Mouse (Mus musculus) forebrain, embryonic 15.5 days (tissue): Measurements from ENCODE around the gene Trim29. TPM values are rescaled to one million over a fixed set of nuclear protein-coding genes. Genes with fewer than 3 reads are reported as not detected.

Experiments used
- ATAC-seq: fragments of 200-750 bp; cut with Nextera tagmentation; replicated peaks from 2 replicates; pipeline ENCODE4 v1.8.0; 2017; ENCODE audit warnings: mild to moderate bottlenecking, moderate TSS enrichment, moderate library complexity
- H3K27ac ChIP-seq: fragments of 300-500 bp; sonication (generic); replicated peaks from 2 replicates; pipeline ENCODE4 v1.5.1; 2015; ENCODE audit warnings: mild to moderate bottlenecking, inconsistent platforms
- H3K27me3 ChIP-seq: fragments of 300-500 bp; sonication (generic); 2 replicates; pipeline ENCODE4 v1.6.1; 2015; ENCODE audit warnings: inconsistent platforms
- H3K36me3 ChIP-seq: fragments of 300-500 bp; sonication (generic); 2 replicates; pipeline ENCODE4 v1.6.1; 2015; ENCODE audit warnings: mild to moderate bottlenecking, inconsistent platforms
- H3K4me1 ChIP-seq: fragments of 300-500 bp; sonication (generic); 2 replicates; pipeline ENCODE4 v1.6.1; 2015; ENCODE audit warnings: inconsistent platforms
- H3K4me2 ChIP-seq: fragments of 300-500 bp; sonication (generic); replicated peaks from 2 replicates; pipeline ENCODE4 v1.6.1; 2015; ENCODE audit warnings: mild to moderate bottlenecking, inconsistent platforms
- H3K4me3 ChIP-seq: fragments of 300-500 bp; sonication (generic); 2 replicates; pipeline ENCODE4 v1.5.1; 2015; ENCODE audit warnings: mild to moderate bottlenecking, inconsistent platforms
- H3K9ac ChIP-seq: fragments of 300-500 bp; sonication (generic); replicated peaks from 2 replicates; pipeline ENCODE4 v1.6.1; 2015; ENCODE audit warnings: mild to moderate bottlenecking, inconsistent platforms
- H3K9me3 ChIP-seq: fragments of 300-500 bp; sonication (generic); 2 replicates; pipeline ENCODE4 v1.6.1; 2016; ENCODE audit warnings: inconsistent platforms
- WGBS: fragments of 180-500 bp; shearing (Covaris S2); methylation state at CpG from one replicate; pipeline ENCODE4 v1.1.7; 2015; ENCODE audit warnings: mixed read lengths; 5-methylcytosine and 5-hydroxymethylcytosine counted together
- polyA plus RNA-seq: library from polyadenylated mRNA; unstranded; fragments of >200 nt; fragmentation: Nextera tagmentation; extraction: Ambion mirVana; gene quantifications from 2 replicates; pipeline ENCODE4 v1.2.1, GENCODE M21; 2015

Trim29 gene
- polyA plus RNA-seq, 1 experiment from 2014 or later = not detected

- no peaks in the 10 kb centered on the region for H3K9me3 ChIP-seq
- no peak overlapping the region for H3K4me2 ChIP-seq
- WGBS = 78% methylated on average over 5 of the region's 5 CpGs
Measured at GRCm38 (mm10) chr9:43338067-43338466, 27.4 kb downstream of the Trim29 start.

DNA sequence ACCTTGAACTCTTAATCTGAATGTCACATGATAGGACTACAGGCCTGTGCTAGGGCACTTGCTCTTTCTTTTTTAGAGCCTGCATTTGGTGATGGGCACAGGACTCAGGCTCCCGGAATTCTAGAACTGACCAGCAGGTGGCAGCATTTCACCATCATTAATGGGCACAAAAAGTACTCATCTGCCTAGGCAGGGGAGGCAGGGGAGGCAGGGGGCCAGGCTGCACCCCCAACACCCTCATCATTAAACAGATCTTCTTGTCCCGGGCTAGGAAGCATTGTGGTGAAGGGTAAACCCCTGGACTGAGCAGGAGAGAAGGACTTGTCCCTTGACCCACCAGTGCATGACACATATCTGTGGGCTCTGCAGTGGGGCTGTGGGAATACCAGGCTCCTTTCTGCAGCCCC, 29.0 kb downstream of the Trim29 start:
- Histone ChIP-seq H3K9ac (no peak overlapping the region), H3K4me1 (peaks cover 5% of the 10 kb centered on the region), H3K4me3 (no peak overlapping the region), H3K27ac (no peak overlapping the region), H3K27me3 (no peaks in the 10 kb centered on the region), H3K4me2 (no peak overlapping the region), H3K36me3 (no peaks in the 10 kb centered on the region), H3K9me3 (no peaks in the 10 kb centered on the region)
- 0% methylated on average over 2 of the region's 2 CpGs for WGBS
- ATAC-seq = peak; percentile 79

More at GRCm38 (mm10) chr9:43338067-43338466, 27.4 kb downstream of the Trim29 start:
- Histone ChIP-seq H3K27ac (no peak overlapping the region), H3K4me1 (peaks cover 5% of the 10 kb centered on the region), H3K27me3 (no peaks in the 10 kb centered on the region), H3K4me3 (no peak overlapping the region), H3K36me3 (no peaks in the 10 kb centered on the region), H3K9ac (no peak overlapping the region)
- no peak for ATAC-seq

DNA sequence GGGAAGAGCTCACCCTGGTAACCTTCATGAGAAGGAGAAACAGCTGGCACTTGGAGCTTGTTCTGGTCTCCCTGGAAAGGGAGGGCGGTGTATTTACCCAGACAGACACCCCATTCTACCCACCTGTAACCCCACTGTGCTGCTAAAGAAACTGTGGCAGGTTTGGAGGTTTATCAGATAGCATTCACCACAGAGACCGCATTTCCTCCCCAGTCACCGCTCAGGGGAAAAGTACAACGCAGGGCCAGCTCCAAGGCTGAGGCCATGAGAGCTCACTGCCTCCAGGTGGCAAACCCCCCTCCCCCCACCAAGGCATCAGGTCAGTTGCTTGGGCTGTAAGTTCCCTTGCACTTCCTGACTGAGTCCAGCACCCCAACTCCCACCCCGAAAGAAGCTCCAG, 39.4 kb downstream of the Trim29 start:
- no peak overlapping the region for H3K4me2 ChIP-seq
- ATAC-seq = no peak
- no peaks in the 10 kb centered on the region for H3K9me3 ChIP-seq
- no peak overlapping the region for H3K27ac ChIP-seq
- H3K4me1 ChIP-seq = no peaks in the 10 kb centered on the region
- no peaks in the 10 kb centered on the region for H3K36me3 ChIP-seq
- WGBS = 44% methylated on average over 5 of the region's 5 CpGs
- H3K9ac ChIP-seq = no peak overlapping the region
- H3K27me3 ChIP-seq = no peaks in the 10 kb centered on the region
- no peak overlapping the region for H3K4me3 ChIP-seq

- WGBS = 72% methylated on average over 13 of the region's 13 CpGs
- Histone ChIP-seq H3K9me3 (no peaks in the 10 kb centered on the region), H3K4me3 (no peak overlapping the region), H3K27ac (no peak overlapping the region), H3K4me1 (no peaks in the 10 kb centered on the region), H3K4me2 (no peak overlapping the region), H3K27me3 (no peaks in the 10 kb centered on the region), H3K36me3 (no peaks in the 10 kb centered on the region), H3K9ac (no peak overlapping the region)
- no peak for ATAC-seq
Measured at GRCm38 (mm10) chr9:43351015-43351414, 40.4 kb downstream of the Trim29 start.

DNA sequence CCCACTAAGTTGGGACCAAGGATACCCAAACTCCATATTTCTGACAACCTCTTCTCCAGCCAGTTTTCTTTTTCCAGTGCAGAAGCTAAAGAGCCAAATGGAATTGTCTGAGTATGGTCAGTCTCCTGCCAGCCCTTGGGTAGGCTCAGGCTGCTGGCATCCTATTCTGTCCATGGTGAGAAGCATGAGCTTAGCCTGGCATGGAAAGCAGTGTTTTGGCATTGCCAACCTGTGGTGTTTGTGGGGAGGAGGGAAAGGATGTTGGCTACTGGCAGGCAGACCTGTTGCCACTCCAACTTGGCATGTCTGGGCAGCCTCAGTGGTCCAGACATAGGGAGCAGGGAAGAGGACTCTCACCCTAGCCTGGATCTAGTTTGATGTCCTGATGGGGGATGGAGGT, 46.4 kb downstream of the Trim29 start:
- ATAC-seq = no peak
- Histone ChIP-seq H3K27me3 (no peaks in the 10 kb centered on the region), H3K27ac (no peak overlapping the region), H3K4me3 (no peak overlapping the region), H3K4me1 (peaks cover 13% of the 10 kb centered on the region), H3K4me2 (no peak overlapping the region), H3K9me3 (no peaks in the 10 kb centered on the region), H3K36me3 (no peaks in the 10 kb centered on the region), H3K9ac (no peak overlapping the region)

DNA sequence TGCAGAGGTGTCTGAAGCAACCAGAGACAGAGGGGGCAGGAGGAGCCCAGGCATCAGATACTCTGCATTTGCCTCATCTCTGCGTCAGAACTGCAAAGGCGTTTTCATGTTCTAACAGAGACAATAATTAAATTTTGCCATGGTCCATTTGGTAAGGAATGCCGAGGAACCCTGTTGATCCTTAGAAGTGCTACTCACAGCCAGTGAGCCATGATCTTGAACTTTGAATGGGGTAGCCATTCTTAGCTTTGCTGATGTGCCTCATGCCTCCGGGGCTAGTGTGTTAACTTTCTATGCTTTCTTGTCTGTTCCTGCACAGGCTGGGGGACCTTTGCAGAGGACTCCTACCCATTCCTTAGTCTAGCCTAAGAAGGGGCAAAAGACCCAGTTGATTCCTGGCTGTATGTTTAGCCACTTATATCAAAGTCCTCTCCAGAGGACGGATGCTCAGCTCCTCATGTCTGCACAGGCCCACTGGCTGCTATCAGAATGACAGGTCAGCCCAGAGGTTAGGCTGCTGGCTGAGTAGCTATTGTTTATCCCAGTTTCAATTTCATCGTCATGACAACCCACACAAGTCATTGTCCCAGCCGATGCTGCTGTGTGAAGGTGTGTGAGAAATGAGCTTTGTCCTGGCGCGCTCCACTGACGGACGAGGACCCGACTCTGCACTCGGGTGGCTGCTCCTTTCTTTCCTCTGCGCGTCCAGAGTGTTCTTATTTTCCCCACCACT, 48.1 kb downstream of the Trim29 start:
- Histone ChIP-seq H3K9ac (no peak overlapping the region), H3K4me2 (no peak overlapping the region), H3K27ac (no peak overlapping the region), H3K9me3 (no peaks in the 10 kb centered on the region), H3K4me3 (no peak overlapping the region), H3K27me3 (no peaks in the 10 kb centered on the region), H3K4me1 (peaks cover 13% of the 10 kb centered on the region), H3K36me3 (no peaks in the 10 kb centered on the region)
- no peak for ATAC-seq
- whole genome bisulfite sequencing = 9% methylated on average over 15 of the region's 15 CpGs

DNA sequence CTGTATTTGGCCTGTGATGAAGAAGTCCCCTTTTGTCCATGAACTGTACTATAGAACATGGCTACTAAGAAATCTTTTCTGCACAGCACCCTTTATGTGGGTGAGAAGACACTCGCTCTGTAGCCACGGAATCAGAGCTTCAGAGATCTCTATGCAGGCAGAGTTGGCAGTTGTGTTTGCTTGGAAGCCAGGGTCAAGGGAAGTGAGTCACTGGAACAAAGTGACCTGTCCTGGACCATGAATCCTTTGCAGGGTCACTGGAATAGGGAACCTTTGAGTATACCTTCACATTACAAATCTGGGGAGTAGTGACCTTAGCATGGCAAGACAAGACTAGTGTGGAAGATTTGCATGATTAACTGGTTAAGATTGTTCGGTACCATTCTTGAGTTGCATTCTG, 58.1 kb downstream of the Trim29 start:
- ATAC-seq = no peak
- H3K36me3 ChIP-seq = no peaks in the 10 kb centered on the region
- H3K4me1 ChIP-seq = no peaks in the 10 kb centered on the region
- H3K27ac ChIP-seq = no peak overlapping the region
- H3K4me2 ChIP-seq = no peak overlapping the region
- H3K9me3 ChIP-seq = no peaks in the 10 kb centered on the region
- 84% methylated on average over 3 of the region's 3 CpGs for WGBS
- no peaks in the 10 kb centered on the region for H3K27me3 ChIP-seq
- H3K4me3 ChIP-seq = no peak overlapping the region
- no peak overlapping the region for H3K9ac ChIP-seq

- no peak for ATAC-seq
Measured at GRCm38 (mm10) chr9:43383871-43384270, 73.2 kb downstream of the Trim29 start.

DNA sequence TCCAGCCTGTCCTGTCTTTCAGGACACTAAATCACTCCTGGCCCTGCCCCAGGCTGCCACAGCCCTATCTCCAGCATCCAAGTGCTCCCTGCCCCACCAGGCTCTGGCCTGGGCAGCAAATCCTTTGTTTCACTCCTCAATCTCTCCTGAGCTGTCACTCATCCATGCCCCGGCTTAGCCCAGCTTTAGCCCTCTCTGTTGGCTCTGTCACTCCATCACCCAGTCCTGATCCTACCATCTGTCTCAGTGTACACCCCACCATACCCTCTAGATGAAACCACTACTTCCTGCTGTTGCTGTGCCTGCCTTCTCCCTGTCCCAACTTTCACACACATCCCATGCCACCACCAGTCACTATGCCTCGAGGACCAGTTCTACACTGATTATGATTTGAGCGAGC, 73.8 kb downstream of the Trim29 start:
- Histone ChIP-seq H3K4me1 (peaks cover 2% of the 10 kb centered on the region), H3K4me2 (no peak overlapping the region), H3K9me3 (no peaks in the 10 kb centered on the region), H3K4me3 (no peak overlapping the region), H3K36me3 (no peaks in the 10 kb centered on the region), H3K27me3 (no peaks in the 10 kb centered on the region), H3K9ac (no peak overlapping the region), H3K27ac (no peak overlapping the region)
- WGBS = 64% methylated on average over 3 of the region's 3 CpGs
- ATAC-seq = no peak

More at GRCm38 (mm10) chr9:43383871-43384270, 73.2 kb downstream of the Trim29 start:
- no peaks in the 10 kb centered on the region for H3K27me3 ChIP-seq
- H3K4me1 ChIP-seq = no peaks in the 10 kb centered on the region
- H3K4me2 ChIP-seq = no peak overlapping the region
- H3K4me3 ChIP-seq = no peak overlapping the region
- no peak overlapping the region for H3K9ac ChIP-seq
- H3K36me3 ChIP-seq = no peaks in the 10 kb centered on the region
- H3K9me3 ChIP-seq = no peaks in the 10 kb centered on the region
- no peak overlapping the region for H3K27ac ChIP-seq
- 32% methylated on average over 4 of the region's 4 CpGs for WGBS

Other genes with a start within 250 kb of the Trim29 start
- 19.3 and 20.0 TPM in 2 replicates for gene Arhgef12, start 203.6 kb upstream of the Trim29 start, polyA plus RNA-seq
- 7.5 and 9.3 TPM in 2 replicates for gene Tmem136, start 194.3 kb upstream of the Trim29 start, polyA plus RNA-seq
- gene Pou2f3, start 100.5 kb upstream of the Trim29 start, polyA plus RNA-seq = not detected in 2 replicates
- 6.6 and 6.9 TPM in 2 replicates for gene Oaf, start 70.9 kb upstream of the Trim29 start, polyA plus RNA-seq